Mouse (Mus musculus) liver, embryonic 12.5 days (tissue): Measurements from ENCODE around the gene Osbpl11. TPM values are rescaled to one million over a fixed set of nuclear protein-coding genes. Genes with fewer than 3 reads are reported as not detected.
A peak's percentile ranks its signal among the peaks of the same experiment; 100 is the strongest.
"Not testable (repeated sequence)": the region's sequence is repeated elsewhere in the genome, so short reads cannot be mapped to it uniquely, and the experiment has no call there.

ENCODE experiments used
- ATAC-seq: fragments of 200-750 bp; cut with Nextera tagmentation; 2 replicates; pipeline ENCODE4 v1.8.0; 2017; ENCODE audit warnings: moderate number of reproducible peaks, mild to moderate bottlenecking, moderate library complexity
- H3K27ac ChIP-seq: fragments of 300-500 bp; sonication (generic); 2 replicates; pipeline ENCODE4 v1.5.1; 2016; ENCODE audit warnings: mild to moderate bottlenecking
- H3K27me3 ChIP-seq: fragments of 300-500 bp; sonication (generic); replicated peaks from 2 replicates; pipeline ENCODE4 v1.6.1; 2016; ENCODE audit warnings: mild to moderate bottlenecking, moderate library complexity
- H3K36me3 ChIP-seq: fragments of 300-500 bp; sonication (generic); 2 replicates; pipeline ENCODE4 v1.6.1; 2016; ENCODE audit warnings: mild to moderate bottlenecking, moderate library complexity
- H3K4me1 ChIP-seq: fragments of 300-500 bp; sonication (generic); 2 replicates; pipeline ENCODE4 v1.6.1; 2016
- H3K4me2 ChIP-seq: fragments of 300-500 bp; sonication (generic); 2 replicates; pipeline ENCODE4 v1.6.1; 2016; ENCODE audit warnings: mild to moderate bottlenecking, moderate library complexity
- H3K4me3 ChIP-seq: fragments of 300-500 bp; sonication (generic); 2 replicates; pipeline ENCODE4 v1.5.1; 2016; ENCODE audit warnings: mild to moderate bottlenecking, moderate library complexity
- H3K9ac ChIP-seq: fragments of 300-500 bp; sonication (generic); 2 replicates; pipeline ENCODE4 v1.6.1; 2016; ENCODE audit warnings: mild to moderate bottlenecking, moderate library complexity
- H3K9me3 ChIP-seq: fragments of 300-500 bp; sonication (generic); replicated peaks from 2 replicates; pipeline ENCODE4 v1.6.1; 2016; ENCODE audit warnings: mild to moderate bottlenecking, moderate library complexity
- whole genome bisulfite sequencing: fragments of 180-500 bp; shearing (Covaris S2); methylation state at CpG from one replicate; pipeline ENCODE4 v1.1.7; 2016; ENCODE audit not compliant: insufficient replicate concordance; 5-methylcytosine and 5-hydroxymethylcytosine counted together
- polyA plus RNA-seq: library from polyadenylated mRNA; unstranded; fragments of >200 nt; fragmentation: Nextera tagmentation; extraction: Ambion mirVana; gene quantifications from 2 replicates; pipeline ENCODE4 v1.2.1, GENCODE M21; 2016

Gene Osbpl11
- 11.0 and 11.2 TPM in 2 replicates for polyA plus RNA-seq

DNA sequence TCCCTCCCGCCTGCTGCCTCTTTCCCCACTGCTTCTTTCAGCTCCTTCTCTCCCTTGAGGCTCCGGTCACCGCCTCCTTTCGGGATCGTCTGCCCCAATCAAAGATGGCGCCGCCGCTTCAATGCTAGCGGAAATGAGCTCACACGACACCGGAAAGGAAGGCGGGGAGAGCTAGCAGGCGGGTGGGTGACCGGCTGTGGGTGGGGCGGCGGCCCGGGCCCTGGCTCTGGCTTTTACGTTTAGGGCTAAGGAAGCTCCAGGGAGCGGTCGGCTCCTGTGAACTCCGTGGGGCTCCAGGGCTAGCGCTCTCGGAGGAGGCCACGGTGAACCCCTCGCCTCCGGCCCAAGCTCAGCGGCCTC is at the start of gene Osbpl11:
Gene Osbpl11, plus strand, starts transcription at position 171 of the 360 bp plus-strand sequence.
- Histone ChIP-seq H3K4me1 (peaks cover 29% of the 10 kb centered on the region), H3K27me3 (no peaks in the 10 kb centered on the region), H3K27ac (peak within 1 kb of the TSS; percentile 90), H3K4me2 (peak within 1 kb of the TSS; percentile 90), H3K9ac (peak within 1 kb of the TSS; percentile 99), H3K36me3 (no peaks in the 10 kb centered on the region), H3K4me3 (peak within 1 kb of the TSS; percentile 97), H3K9me3 (no peaks in the 10 kb centered on the region)
- peak; percentile 93 for ATAC-seq
- WGBS: under 1% methylated on average over 27 of the region's 27 CpGs

DNA sequence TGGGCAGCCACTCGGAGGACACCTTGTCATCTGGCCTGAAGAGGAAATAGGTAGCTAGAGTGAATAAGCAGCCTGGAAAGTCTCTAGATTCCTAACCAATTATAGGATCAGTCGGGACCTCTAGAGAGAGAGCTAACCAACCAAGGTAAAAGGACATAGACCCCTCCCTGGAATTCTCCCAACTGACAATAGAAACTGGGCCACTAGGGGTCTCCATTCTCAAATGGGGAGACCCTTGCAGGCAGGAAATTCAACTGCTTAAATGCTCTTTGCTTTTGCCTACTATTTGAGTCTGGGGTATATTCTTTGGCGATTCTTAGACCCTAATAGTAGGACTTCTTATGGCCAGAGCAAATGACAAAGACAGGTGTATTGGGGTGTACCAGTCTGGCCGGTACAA is 49.7 kb upstream of the Osbpl11 start:
- Histone ChIP-seq H3K36me3 (no peaks in the 10 kb centered on the region), H3K4me1 (no peaks in the 10 kb centered on the region), H3K9me3 (no peaks in the 10 kb centered on the region), H3K9ac (no peak overlapping the region), H3K4me2 (no peak overlapping the region), H3K4me3 (no peak overlapping the region), H3K27ac (no peak overlapping the region), H3K27me3 (peaks cover 11% of the 10 kb centered on the region; the same call in 1 of the 2 replicates)
- no peak for ATAC-seq
- 58% methylated on average over 4 of the region's 4 CpGs for WGBS

DNA sequence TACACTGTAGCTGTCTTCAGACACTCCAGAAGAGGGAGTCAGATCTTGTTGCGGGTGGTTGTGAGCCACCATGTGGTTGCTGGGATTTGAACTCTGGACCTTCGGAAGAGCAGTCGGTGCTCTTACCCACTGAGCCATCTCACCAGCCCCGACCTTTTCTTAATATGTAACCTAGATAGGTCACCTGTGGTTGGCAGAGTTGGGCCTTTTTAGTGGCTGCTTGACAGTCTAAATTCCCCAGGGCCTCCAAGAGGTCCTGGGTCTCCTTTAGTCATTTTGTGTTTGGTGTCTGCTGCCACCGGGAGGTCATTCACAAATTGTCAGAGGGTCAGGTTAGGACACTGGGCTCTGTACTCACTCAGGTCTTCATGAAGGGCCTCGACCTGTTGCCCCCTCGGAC is 45.8 kb upstream of the Osbpl11 start:
- not testable (repeated sequence) for H3K4me3 ChIP-seq, H3K4me2 ChIP-seq, H3K9me3 ChIP-seq, H3K27me3 ChIP-seq, ATAC-seq, H3K36me3 ChIP-seq, H3K4me1 ChIP-seq, H3K27ac ChIP-seq, H3K9ac ChIP-seq
- 65% methylated on average over 6 of the region's 7 CpGs for WGBS

DNA sequence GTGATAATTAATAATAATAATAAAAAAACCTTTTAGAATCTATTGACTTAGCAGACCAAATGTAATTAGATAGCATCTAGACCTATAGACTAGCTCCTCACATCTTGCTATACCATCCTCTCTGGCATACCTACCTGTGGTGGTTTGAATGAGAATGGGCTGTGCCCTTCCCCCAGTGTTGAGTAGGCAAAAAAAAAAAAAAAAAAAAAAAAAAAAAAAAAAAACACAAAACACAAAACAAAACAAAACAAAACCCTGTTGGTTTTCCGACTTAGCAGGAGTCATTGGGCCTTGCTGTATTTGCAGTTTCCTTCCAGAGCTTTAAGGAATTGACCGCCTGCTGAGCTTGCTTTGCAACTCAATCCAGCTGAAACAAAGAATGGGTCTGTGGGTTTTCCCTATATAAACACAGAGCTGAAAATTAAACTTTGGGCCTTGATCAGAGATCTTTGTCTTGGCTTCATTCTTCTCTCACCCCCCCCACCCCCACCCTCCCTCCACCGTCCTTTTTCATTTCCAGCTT is 43.1 kb upstream of the Osbpl11 start:
- no peak overlapping the region for H3K27ac ChIP-seq
- H3K9me3 ChIP-seq: no peaks in the 10 kb centered on the region
- H3K4me1 ChIP-seq: no peaks in the 10 kb centered on the region
- H3K27me3 ChIP-seq: no peaks in the 10 kb centered on the region
- no peaks in the 10 kb centered on the region for H3K36me3 ChIP-seq
- WGBS: 53% methylated on average over 3 of the region's 3 CpGs
- H3K4me2 ChIP-seq: no peak overlapping the region
- H3K9ac ChIP-seq: no peak overlapping the region
- H3K4me3 ChIP-seq: no peak overlapping the region
- no peak for ATAC-seq

DNA sequence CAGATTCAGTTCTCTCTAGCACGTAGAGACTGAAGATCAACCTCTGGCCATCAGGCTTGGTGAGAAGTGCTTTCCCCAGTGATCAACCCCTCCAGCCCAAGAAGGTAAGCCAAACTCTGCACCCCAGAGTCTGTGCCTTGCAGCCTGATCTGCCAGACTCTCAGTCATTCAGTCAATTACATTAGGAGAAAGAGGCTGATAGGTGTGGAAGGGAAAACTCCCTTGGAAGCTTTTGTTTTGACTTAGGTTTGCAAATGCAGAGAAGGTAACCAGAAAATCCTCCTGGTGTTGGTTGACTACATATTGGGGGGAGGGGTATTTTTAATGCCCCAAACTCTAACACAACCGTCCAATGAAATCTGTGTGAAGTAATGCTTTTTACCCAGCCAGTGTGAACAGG is 41.4 kb upstream of the Osbpl11 start:
- 49% methylated on average over 2 of the region's 2 CpGs for WGBS
- ATAC-seq: no peak
- Histone ChIP-seq H3K9ac (no peak overlapping the region), H3K36me3 (no peaks in the 10 kb centered on the region), H3K27ac (no peak overlapping the region), H3K27me3 (no peaks in the 10 kb centered on the region), H3K4me1 (no peaks in the 10 kb centered on the region), H3K4me3 (no peak overlapping the region), H3K9me3 (no peaks in the 10 kb centered on the region), H3K4me2 (no peak overlapping the region)

DNA sequence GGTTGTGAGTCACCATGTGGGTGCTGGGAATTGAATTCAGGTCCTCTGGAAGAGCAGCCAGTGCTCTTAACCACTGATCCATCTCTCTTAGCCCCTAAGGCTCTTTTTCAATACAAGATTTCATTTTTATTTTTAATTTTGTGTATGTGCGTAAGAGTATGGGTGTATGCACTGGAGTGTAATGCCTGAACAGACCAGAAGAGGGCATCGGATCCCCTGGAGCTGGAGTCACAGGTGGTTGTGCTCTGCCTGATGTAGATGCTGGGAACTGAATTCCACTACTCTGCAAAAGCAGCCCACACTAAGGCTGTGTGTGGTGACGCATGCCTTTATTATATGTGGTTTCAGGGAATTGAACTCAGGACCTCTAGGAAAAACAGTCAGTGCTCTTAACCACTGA is 38.7 kb upstream of the Osbpl11 start:
- Histone ChIP-seq H3K36me3 (no peaks in the 10 kb centered on the region), H3K4me1 (no peaks in the 10 kb centered on the region), H3K9ac (no peak overlapping the region), H3K27ac (no peak overlapping the region), H3K9me3 (no peaks in the 10 kb centered on the region), H3K27me3 (no peaks in the 10 kb centered on the region), H3K4me2 (no peak overlapping the region), H3K4me3 (no peak overlapping the region)
- ATAC-seq: no peak
- 85% methylated on average over 3 of the region's 3 CpGs for WGBS

DNA sequence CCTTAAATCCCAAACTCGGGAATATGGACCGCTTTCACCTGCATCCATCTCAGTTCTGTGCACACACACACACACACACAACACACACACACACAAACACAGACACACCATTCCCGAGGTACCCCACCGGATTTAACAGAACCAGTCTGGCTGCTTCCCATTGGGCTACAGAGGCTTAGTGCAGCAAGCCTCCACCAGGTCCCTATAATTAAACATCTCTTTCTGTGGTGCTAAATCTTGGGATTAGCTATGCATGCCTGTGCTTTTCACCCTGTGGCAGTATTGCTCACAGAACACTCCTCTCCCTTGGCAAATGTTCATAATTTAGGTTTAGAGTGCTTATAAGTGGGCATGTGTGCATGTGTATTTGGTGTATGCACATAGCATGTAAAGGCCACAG is 36.7 kb upstream of the Osbpl11 start:
- no peak overlapping the region for H3K9ac ChIP-seq
- H3K4me3 ChIP-seq: no peak overlapping the region
- H3K9me3 ChIP-seq: no peaks in the 10 kb centered on the region
- H3K27me3 ChIP-seq: 0 out of 2 replicates have a peak, but pooled peaks cover 4% of the 10 kb centered on the region
- H3K27ac ChIP-seq: no peak overlapping the region
- no peak for ATAC-seq
- H3K36me3 ChIP-seq: no peaks in the 10 kb centered on the region
- H3K4me1 ChIP-seq: no peaks in the 10 kb centered on the region
- 69% methylated on average over 4 of the region's 4 CpGs for WGBS
- no peak overlapping the region for H3K4me2 ChIP-seq

DNA sequence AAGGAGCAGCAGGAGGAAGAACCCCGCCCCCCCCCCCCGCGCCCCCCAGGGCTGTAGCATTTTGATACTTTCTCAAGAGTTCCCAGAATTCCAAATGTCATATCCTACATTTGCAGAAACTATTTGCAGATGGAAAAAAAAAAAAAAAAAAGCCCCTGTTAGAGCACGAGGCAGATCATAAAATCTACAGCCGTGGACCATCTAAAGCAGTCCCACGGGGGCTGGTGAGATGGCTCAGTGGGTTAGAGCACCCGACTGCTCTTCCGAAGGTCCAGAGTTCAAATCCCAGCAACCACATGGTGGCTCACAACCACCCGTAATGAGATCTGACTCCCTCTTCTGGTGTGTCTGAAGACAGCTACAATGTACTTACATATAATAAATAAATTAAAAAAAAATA is 34.0 kb upstream of the Osbpl11 start:
- H3K9ac ChIP-seq, H3K36me3 ChIP-seq, H3K4me1 ChIP-seq, H3K27me3 ChIP-seq, H3K4me2 ChIP-seq, ATAC-seq, H3K9me3 ChIP-seq, H3K4me3 ChIP-seq, H3K27ac ChIP-seq: not testable (repeated sequence)
- WGBS: 59% methylated on average over 8 of the region's 9 CpGs

DNA sequence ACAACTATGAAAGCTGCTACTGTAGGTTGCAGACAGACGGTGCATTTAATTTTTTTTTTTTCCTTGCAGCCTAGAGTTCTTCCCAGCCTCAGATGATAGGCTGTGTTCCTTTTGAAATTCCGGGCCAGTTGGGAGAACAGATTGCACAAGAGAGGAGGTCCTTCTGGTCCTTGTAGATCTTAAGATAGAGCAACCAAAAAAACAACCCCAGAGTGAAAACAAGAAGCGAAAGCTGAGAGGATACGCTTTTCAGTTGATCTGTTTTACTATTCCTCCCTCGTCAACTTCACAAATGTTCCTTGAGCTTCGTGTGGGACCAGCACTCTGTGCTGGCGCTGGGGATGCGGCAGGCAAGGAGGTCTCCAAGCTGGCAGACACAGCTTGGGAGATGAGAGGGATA is 33.3 kb upstream of the Osbpl11 start:
- Histone ChIP-seq H3K36me3 (no peaks in the 10 kb centered on the region), H3K9ac (no peak overlapping the region), H3K4me2 (no peak overlapping the region), H3K4me3 (no peak overlapping the region), H3K27ac (no peak overlapping the region), H3K9me3 (no peaks in the 10 kb centered on the region), H3K4me1 (no peaks in the 10 kb centered on the region), H3K27me3 (0 out of 2 replicates have a peak, but pooled peaks cover 5% of the 10 kb centered on the region)
- WGBS: 59% methylated on average over 8 of the region's 8 CpGs
- no peak for ATAC-seq

DNA sequence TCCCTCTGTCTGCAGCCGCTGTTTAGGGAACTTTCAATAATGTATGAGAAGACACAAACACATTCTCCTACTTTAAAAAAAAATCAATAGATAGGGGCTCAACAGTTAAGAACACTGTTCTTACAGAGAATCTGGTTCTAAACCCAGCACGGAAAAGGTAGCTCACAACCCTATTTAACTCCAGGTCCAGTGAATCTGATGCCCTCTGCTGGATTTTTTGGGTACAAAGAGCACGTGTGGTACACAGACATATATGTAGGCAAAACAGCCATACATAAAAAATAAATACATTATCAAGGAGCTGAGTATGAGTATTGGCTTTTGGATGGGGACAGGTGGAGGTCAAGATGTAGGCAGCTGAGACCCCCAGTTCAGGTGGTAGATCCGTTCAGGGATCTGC is 29.9 kb upstream of the Osbpl11 start:
- no peak overlapping the region for H3K27ac ChIP-seq
- 0 out of 2 replicates have a peak, but pooled peaks cover 5% of the 10 kb centered on the region for H3K27me3 ChIP-seq
- 0 out of 2 replicates have a peak, but pooled peaks cover 5% of the 10 kb centered on the region for H3K4me1 ChIP-seq
- no peaks in the 10 kb centered on the region for H3K9me3 ChIP-seq
- ATAC-seq: no peak
- H3K4me2 ChIP-seq: no peak overlapping the region
- H3K4me3 ChIP-seq: no peak overlapping the region
- no peaks in the 10 kb centered on the region for H3K36me3 ChIP-seq
- 40% methylated on average over 4 of the region's 4 CpGs for WGBS
- H3K9ac ChIP-seq: no peak overlapping the region

DNA sequence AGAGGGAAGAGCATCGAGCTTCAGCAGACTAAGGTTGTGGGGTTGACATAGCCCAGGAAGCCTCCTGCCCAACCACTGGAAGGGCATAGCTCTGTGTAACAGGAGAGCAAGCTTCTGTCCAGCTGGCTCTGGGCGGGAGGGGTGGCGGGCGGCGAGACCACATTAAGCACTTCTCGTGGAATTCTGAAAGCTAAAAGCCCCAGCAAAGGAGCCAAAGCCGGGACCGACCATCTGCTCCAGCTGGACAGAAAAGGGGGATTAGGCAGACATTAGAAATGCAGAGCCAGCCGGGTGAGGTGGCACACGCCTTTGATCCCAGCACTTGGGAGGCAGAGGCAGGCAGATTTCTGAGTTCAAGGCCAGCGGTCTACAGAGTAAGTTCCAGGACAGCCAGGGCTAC is 26.9 kb upstream of the Osbpl11 start:
- 83% methylated on average over 11 of the region's 11 CpGs for WGBS
- Histone ChIP-seq H3K4me2 (no peak overlapping the region), H3K27ac (no peak overlapping the region), H3K9me3 (0 out of 2 replicates have a peak, but pooled peaks cover 3% of the 10 kb centered on the region), H3K9ac (no peak overlapping the region), H3K36me3 (no peaks in the 10 kb centered on the region), H3K4me1 (0 out of 2 replicates have a peak, but pooled peaks cover 5% of the 10 kb centered on the region), H3K4me3 (no peak overlapping the region), H3K27me3 (0 out of 2 replicates have a peak, but pooled peaks cover 2% of the 10 kb centered on the region)
- ATAC-seq: no peak

DNA sequence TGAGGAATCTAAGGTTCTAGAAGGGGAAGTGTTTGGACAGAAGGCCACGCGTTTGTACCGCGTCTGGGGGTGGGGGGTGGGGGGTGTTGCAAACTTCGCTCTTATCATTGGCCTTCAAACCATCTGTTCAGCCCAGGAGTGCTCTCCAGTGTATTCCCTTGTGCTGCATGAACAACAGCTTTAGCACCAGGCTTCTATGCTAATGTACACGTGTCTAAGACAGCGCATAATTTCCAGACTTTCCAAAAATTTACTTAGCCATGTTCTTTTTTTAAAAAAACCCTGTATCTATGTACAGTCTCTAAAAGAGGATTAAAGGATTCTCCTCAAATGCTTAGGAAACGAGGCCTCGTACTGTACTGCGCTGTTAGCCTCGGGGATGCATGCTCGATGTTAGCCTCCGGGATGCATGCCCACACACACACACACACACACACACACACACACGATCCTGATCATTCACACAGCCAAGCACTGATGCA is 26.2 kb upstream of the Osbpl11 start:
- Histone ChIP-seq H3K36me3 (no peaks in the 10 kb centered on the region), H3K27me3 (no peaks in the 10 kb centered on the region), H3K9me3 (0 out of 2 replicates have a peak, but pooled peaks cover 3% of the 10 kb centered on the region), H3K9ac (no peak overlapping the region), H3K27ac (no peak overlapping the region), H3K4me3 (no peak overlapping the region), H3K4me1 (0 out of 2 replicates have a peak, but pooled peaks cover 5% of the 10 kb centered on the region), H3K4me2 (no peak overlapping the region)
- WGBS: 56% methylated on average over 14 of the region's 14 CpGs
- no peak for ATAC-seq

DNA sequence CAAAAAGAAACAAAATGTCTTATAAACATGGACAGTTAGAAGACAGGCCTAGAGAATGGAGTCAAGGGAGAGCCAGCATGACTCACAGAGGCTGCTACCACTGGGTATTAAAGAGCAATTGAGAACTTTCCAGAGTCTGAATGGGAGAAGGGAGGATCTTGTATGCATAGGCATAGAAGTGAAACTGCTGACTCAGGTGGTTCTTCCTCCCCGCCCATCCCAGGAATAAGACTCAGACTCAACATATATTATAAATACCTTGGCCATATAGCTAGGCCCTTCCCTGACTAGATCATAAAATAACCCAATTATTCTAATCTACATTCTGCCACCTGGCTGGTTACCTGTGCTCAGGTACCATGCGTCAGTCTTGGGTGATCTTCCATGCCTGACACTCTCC is 25.5 kb upstream of the Osbpl11 start:
- Histone ChIP-seq H3K9me3 (0 out of 2 replicates have a peak, but pooled peaks cover 3% of the 10 kb centered on the region), H3K27ac (no peak overlapping the region), H3K27me3 (no peaks in the 10 kb centered on the region), H3K4me1 (0 out of 2 replicates have a peak, but pooled peaks cover 5% of the 10 kb centered on the region), H3K4me2 (no peak overlapping the region), H3K36me3 (no peaks in the 10 kb centered on the region), H3K4me3 (no peak overlapping the region), H3K9ac (no peak overlapping the region)
- ATAC-seq: no peak
- WGBS: 71% methylated on average over 2 of the region's 2 CpGs
